Mouse (Mus musculus): ENCODE data around the gene Prkd2. TPM values are rescaled to one million over a fixed set of nuclear protein-coding genes. Genes with fewer than 3 reads are reported as not detected.
A peak's percentile ranks its signal among the peaks of the same experiment; 100 is the strongest.

Gene Prkd2
- total and polyA plus RNA-seq, 3 experiments = 15.3 to 26.2 (median 19.9) TPM

GRCm38 (mm10) chr7:16827274-16827673, 15.4 kb upstream of the Prkd2 start:
- H3K27me3 ChIP-seq (ENCODE audit: control insufficient read depth, insufficient read depth, low read length) = no peaks in the 10 kb centered on the region
- H3K27ac ChIP-seq = no peak overlapping the region
- no peak for DNase-seq
- H3K36me3 ChIP-seq (ENCODE audit: control insufficient read depth, insufficient read depth, low read length) = peaks cover 3% of the 10 kb centered on the region; the same call in 1 of the 2 replicates
- H3K4me3 ChIP-seq = no peak overlapping the region
- 47% methylated on average over 4 of the region's 4 CpGs for WGBS
- TF ChIP-seq CTCF (IDR thresholded peaks at IDR 0.05) (no peak), POLR2A (IDR thresholded peaks at IDR 0.05; ENCODE audit: insufficient read depth, low read depth, low read length) (no peak), EP300 (IDR thresholded peaks at IDR 0.05; ENCODE audit: insufficient read depth, low read depth, low read length) (no peak)
- intact Hi-C loops (cut with DNase I) = loop anchor here (2.0 kb wide), 2 partner anchors 16 to 32 kb away; partner anchors contain the start of gene Prkd2
- H3K4me1 ChIP-seq (ENCODE audit: control insufficient read depth, insufficient read depth, low read length) = peaks cover 23% of the 10 kb centered on the region
- no peak overlapping the region for H3K9ac ChIP-seq (ENCODE audit: low read depth, low read length)
- H3K79me2 ChIP-seq (replicated peaks; ENCODE audit: control insufficient read depth, insufficient read depth, low read length) = peaks cover 2% of the 10 kb centered on the region

GRCm38 (mm10) chr7:16830449-16830848, 12.3 kb upstream of the Prkd2 start:
- H3K27me3 ChIP-seq (ENCODE audit: control insufficient read depth, insufficient read depth, low read length) = no peaks in the 10 kb centered on the region
- H3K4me1 ChIP-seq (ENCODE audit: control insufficient read depth, insufficient read depth, low read length) = peaks cover 11% of the 10 kb centered on the region
- H3K4me3 ChIP-seq = no peak overlapping the region
- intact Hi-C loops (cut with DNase I) = no loop called here
- DNase-seq = no peak
- no peaks in the 10 kb centered on the region for H3K36me3 ChIP-seq (ENCODE audit: control insufficient read depth, insufficient read depth, low read length)
- H3K27ac ChIP-seq = peak overlapping the region; percentile 51
- TF ChIP-seq CTCF (IDR thresholded peaks at IDR 0.05) (no peak), POLR2A (IDR thresholded peaks at IDR 0.05; ENCODE audit: insufficient read depth, low read depth, low read length) (no peak), EP300 (IDR thresholded peaks at IDR 0.05; ENCODE audit: insufficient read depth, low read depth, low read length) (no peak)
- whole genome bisulfite sequencing = 40% methylated on average over 9 of the region's 9 CpGs
- H3K79me2 ChIP-seq (replicated peaks; ENCODE audit: control insufficient read depth, insufficient read depth, low read length) = no peaks in the 10 kb centered on the region
- H3K9ac ChIP-seq (ENCODE audit: low read depth, low read length) = no peak overlapping the region

- H3K27me3 ChIP-seq (ENCODE audit: control insufficient read depth, insufficient read depth, low read length) = no peaks in the 10 kb centered on the region
- H3K4me3 ChIP-seq = no peak overlapping the region
- H3K9ac ChIP-seq (ENCODE audit: low read depth, low read length) = no peak overlapping the region
- peaks cover 8% of the 10 kb centered on the region for H3K4me1 ChIP-seq (ENCODE audit: control insufficient read depth, insufficient read depth, low read length)
- H3K27ac ChIP-seq = no peak overlapping the region
- TF ChIP-seq POLR2A (IDR thresholded peaks at IDR 0.05; ENCODE audit: insufficient read depth, low read depth, low read length) (no peak), CTCF (IDR thresholded peaks at IDR 0.05) (no peak)
- 81% methylated on average over 18 of the region's 18 CpGs for WGBS
- H3K36me3 ChIP-seq (ENCODE audit: control insufficient read depth, insufficient read depth, low read length) = no peaks in the 10 kb centered on the region
- no peaks in the 10 kb centered on the region for H3K79me2 ChIP-seq (replicated peaks; ENCODE audit: control insufficient read depth, insufficient read depth, low read length)
- DNase-seq = no peak
- intact Hi-C loops (cut with DNase I) = no loop called here
Measured at GRCm38 (mm10) chr7:16837916-16838803, 4.5 kb upstream of the Prkd2 start.

GRCm38 (mm10) chr7:16838804-16839426, 3.8 kb upstream of the Prkd2 start:
- Histone ChIP-seq H3K27me3 (ENCODE audit: control insufficient read depth, insufficient read depth, low read length) (no peaks in the 10 kb centered on the region), H3K36me3 (ENCODE audit: control insufficient read depth, insufficient read depth, low read length) (no peaks in the 10 kb centered on the region), H3K9ac (ENCODE audit: low read depth, low read length) (no peak overlapping the region), H3K27ac (no peak overlapping the region), H3K79me2 (replicated peaks; ENCODE audit: control insufficient read depth, insufficient read depth, low read length) (no peaks in the 10 kb centered on the region), H3K4me3 (no peak overlapping the region), H3K4me1 (ENCODE audit: control insufficient read depth, insufficient read depth, low read length) (peaks cover 8% of the 10 kb centered on the region)
- WGBS = 77% methylated on average over 6 of the region's 6 CpGs
- TF ChIP-seq POLR2A (IDR thresholded peaks at IDR 0.05; ENCODE audit: insufficient read depth, low read depth, low read length) (no peak), EP300 (IDR thresholded peaks at IDR 0.05; ENCODE audit: insufficient read depth, low read depth, low read length) (no peak), CTCF (IDR thresholded peaks at IDR 0.05) (no peak)
- intact Hi-C loops (cut with DNase I) = no loop called here
- DNase-seq = no peak

- Histone ChIP-seq H3K27ac (no peak overlapping the region), H3K27me3 (ENCODE audit: control insufficient read depth, insufficient read depth, low read length) (no peaks in the 10 kb centered on the region), H3K9ac (ENCODE audit: low read depth, low read length) (no peak overlapping the region), H3K36me3 (ENCODE audit: control insufficient read depth, insufficient read depth, low read length) (no peaks in the 10 kb centered on the region), H3K4me3 (no peak overlapping the region), H3K4me1 (ENCODE audit: control insufficient read depth, insufficient read depth, low read length) (peaks cover 8% of the 10 kb centered on the region), H3K79me2 (replicated peaks; ENCODE audit: control insufficient read depth, insufficient read depth, low read length) (no peaks in the 10 kb centered on the region)
- DNase-seq = no peak
- intact Hi-C loops (cut with DNase I) = no loop called here
- TF ChIP-seq POLR2A (IDR thresholded peaks at IDR 0.05; ENCODE audit: insufficient read depth, low read depth, low read length) (no peak), CTCF (IDR thresholded peaks at IDR 0.05) (no peak), EP300 (IDR thresholded peaks at IDR 0.05; ENCODE audit: insufficient read depth, low read depth, low read length) (no peak)
- WGBS = 90% methylated on average over 12 of the region's 12 CpGs
Measured at GRCm38 (mm10) chr7:16839427-16840108, 3.1 kb upstream of the Prkd2 start.

Measured in heart, adult 2 months (tissue).